Mouse (Mus musculus): ENCODE measurements around the gene Fpgs. TPM values are rescaled to one million over a fixed set of nuclear protein-coding genes. Genes with fewer than 3 reads are reported as not detected.

Fpgs gene
- polyA plus RNA-seq, 1 experiment from 2014 or later, result 34.8 TPM

DNA sequence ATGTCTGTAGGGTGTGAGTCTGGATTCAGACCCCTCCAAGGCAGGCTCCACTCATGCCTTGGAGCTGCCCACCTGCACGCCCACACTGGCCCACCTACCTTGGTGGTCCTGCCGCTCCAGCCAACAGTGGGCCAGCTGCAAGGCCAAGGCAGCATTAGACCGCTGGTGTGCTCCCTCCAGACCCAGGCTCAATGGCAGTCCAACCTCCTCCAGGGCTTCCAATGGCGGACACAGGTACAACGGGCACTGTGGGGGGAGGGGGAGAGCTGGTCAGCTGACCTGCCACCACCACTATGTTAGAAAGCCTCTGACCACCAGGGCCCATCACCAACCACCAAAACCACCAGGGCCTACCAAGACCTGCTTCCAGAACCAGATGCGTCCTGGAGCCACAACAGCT is 17.3 kb downstream of the Fpgs start:
- no peaks in the 10 kb centered on the region for H3K9me3 ChIP-seq
- WGBS, result 96% methylated on average over 6 of the region's 6 CpGs
- H3K4me3 ChIP-seq, result no peak overlapping the region
- H3K27me3 ChIP-seq (ENCODE audit: insufficient read depth, poor library complexity, severe bottlenecking), result no peaks in the 10 kb centered on the region
- DNase-seq (ENCODE audit: low spot score), result no peak
- peaks cover 30% of the 10 kb centered on the region for H3K4me1 ChIP-seq
- H3K27ac ChIP-seq, result 0 out of 2 replicates have a peak overlapping the region, but pooled peaks have one; percentile 13
- peaks cover 74% of the 10 kb centered on the region for H3K36me3 ChIP-seq

DNA sequence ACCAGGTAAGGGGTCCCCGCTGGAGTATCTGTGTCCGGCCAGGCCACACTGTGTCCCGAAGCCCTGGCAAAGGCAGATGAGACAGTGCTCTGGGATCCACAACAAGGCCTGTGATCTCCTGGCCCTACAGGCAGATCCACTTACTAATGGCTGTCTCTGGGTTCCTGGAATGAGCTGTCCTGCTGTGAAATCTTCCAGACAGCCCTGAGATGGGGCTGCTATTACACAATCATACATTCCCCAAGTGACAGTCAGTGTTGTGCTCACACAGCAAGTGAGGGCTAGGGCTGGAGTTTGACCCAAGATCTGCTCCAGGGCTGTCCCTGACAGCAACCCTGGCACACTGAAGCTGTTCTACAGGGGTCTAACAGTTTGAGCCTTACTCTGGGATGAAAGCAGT is 18.1 kb downstream of the Fpgs start:
- Histone ChIP-seq H3K4me3 (no peak overlapping the region), H3K9me3 (no peaks in the 10 kb centered on the region), H3K27me3 (ENCODE audit: insufficient read depth, poor library complexity, severe bottlenecking) (no peaks in the 10 kb centered on the region), H3K36me3 (peaks cover 74% of the 10 kb centered on the region), H3K27ac (no peak overlapping the region), H3K4me1 (peaks cover 30% of the 10 kb centered on the region)
- no peak for DNase-seq (ENCODE audit: low spot score)
- 83% methylated on average over 3 of the region's 3 CpGs for WGBS

DNA sequence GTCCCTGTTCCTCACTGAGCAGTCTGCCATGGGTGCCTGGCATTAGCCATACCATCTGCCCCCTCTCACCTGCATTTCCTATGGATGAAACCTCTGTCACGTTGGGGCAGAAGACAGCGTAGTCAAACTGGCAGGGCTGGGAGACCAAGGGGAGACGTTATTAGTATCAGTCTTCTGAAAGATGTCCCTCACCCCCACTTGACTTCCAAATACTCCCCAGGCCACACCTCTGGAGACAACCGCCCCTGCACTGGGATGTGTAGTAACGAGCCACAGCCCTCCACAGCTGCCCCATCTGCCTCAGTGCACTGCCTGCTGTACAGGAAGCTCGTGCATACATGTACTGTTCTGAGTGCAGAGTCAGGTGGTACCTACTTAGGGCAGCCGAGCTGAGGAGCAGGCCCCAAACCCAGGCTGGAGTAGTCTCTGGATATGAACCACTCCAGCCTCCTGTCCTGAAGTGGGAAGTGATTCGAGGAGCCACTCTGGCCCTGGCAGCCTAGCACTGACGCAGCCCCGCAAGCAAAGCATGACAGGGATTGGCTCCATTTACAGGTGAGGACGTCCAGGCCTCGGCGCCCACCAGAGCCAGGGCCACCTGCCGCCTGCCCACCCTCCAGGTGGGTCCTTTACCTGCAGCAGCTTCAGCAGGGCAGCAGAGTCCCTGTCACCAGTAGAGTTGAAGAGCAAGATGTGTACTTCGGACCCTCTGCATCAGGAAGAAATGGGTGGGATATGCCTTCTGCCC is 19.1 kb downstream of the Fpgs start:
- DNase-seq (ENCODE audit: low spot score), result no peak
- no peaks in the 10 kb centered on the region for H3K9me3 ChIP-seq
- H3K4me1 ChIP-seq, result peaks cover 31% of the 10 kb centered on the region
- no peak overlapping the region for H3K4me3 ChIP-seq
- 84% methylated on average over 15 of the region's 15 CpGs for WGBS
- H3K36me3 ChIP-seq, result peaks cover 79% of the 10 kb centered on the region
- no peak overlapping the region for H3K27ac ChIP-seq
- H3K27me3 ChIP-seq (ENCODE audit: insufficient read depth, poor library complexity, severe bottlenecking), result no peaks in the 10 kb centered on the region

DNA sequence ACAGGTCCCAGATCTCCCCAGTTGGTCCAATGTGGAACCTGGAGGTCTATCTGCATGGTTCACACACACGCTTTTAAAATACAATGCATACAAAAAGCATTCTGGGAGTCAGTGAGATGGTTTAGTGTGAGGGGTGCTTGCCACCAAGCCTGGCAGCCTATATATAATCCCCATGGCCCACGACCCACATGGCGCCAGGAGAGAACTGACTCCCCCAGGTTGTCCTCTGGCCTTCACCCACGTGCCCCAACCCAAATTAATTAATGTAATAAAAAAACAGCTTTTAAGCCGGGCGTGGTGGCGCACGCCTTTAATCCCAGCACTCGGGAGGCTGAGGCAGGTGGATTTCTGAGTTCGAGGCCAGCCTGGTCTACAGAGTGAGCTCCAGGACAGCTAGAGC is 20.2 kb downstream of the Fpgs start:
- no peak overlapping the region for H3K4me3 ChIP-seq
- no peak for DNase-seq (ENCODE audit: low spot score)
- no peak overlapping the region for H3K27ac ChIP-seq
- H3K36me3 ChIP-seq, result peaks cover 79% of the 10 kb centered on the region
- H3K4me1 ChIP-seq, result peaks cover 32% of the 10 kb centered on the region
- no peaks in the 10 kb centered on the region for H3K9me3 ChIP-seq
- 92% methylated on average over 10 of the region's 10 CpGs for WGBS
- H3K27me3 ChIP-seq (ENCODE audit: insufficient read depth, poor library complexity, severe bottlenecking), result no peaks in the 10 kb centered on the region

DNA sequence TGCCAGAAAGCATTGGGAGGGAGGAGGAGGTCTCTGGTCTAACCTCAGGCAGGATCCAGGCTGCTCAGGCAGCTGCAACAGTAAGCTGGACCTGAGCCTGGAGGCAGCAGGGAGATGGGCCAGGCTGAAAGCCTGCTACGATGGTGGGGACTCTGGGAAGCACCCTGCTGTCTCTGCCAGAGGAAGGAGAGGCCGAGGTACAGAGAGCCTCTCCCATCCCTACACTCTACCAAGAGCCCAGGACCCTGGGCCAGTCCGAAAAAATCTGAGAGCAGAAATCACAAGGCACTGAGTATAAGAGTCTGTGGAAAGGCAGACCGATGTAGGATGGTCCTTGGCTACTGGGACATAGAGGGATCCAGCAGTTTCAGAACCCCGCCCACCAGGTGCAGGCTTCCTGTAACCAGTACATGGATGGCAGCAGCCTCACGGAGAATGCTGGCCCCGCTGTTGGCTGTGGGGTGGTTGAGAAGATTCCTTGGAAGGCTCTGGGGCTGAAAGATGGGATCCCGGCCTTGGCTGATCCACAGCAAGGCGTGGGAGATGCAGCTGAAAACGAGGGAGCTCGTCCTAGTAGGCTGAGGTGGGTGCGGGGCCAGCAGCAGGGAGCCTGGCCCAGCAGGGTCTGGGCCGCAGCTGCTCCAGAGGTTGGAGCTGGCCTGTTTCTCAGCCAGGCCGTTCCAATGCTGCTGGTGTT is 21.1 kb downstream of the Fpgs start:
- H3K9me3 ChIP-seq, result no peaks in the 10 kb centered on the region
- H3K27ac ChIP-seq, result peak overlapping the region; percentile 5; the same call in 1 of the 2 replicates
- peaks cover 34% of the 10 kb centered on the region for H3K4me1 ChIP-seq
- no peak overlapping the region for H3K4me3 ChIP-seq
- peaks cover 78% of the 10 kb centered on the region for H3K36me3 ChIP-seq
- 82% methylated on average over 14 of the region's 14 CpGs for WGBS
- no peaks in the 10 kb centered on the region for H3K27me3 ChIP-seq (ENCODE audit: insufficient read depth, poor library complexity, severe bottlenecking)
- no peak for DNase-seq (ENCODE audit: low spot score)

DNA sequence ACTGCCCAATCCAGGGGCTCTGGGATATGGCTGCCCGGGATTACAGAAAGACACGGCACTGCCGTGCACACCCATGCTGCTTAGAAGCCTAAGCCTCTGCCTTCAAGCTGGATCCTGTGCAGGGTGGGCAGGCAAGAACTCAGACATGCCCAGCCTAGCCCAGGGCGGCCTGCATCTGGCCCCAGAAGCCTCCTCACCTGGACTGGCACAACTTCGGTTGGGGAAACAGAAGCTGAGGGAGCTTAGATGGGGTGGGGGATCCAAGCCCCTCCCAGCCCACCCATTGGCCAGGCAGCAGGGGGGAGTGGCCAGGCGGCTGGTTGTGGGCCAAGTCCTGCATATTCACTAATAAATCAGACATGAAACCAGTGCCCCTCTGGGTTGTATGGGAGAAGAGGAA is 22.2 kb downstream of the Fpgs start:
- H3K4me3 ChIP-seq, result no peak overlapping the region
- H3K27me3 ChIP-seq (ENCODE audit: insufficient read depth, poor library complexity, severe bottlenecking), result no peaks in the 10 kb centered on the region
- WGBS, result 70% methylated on average over 6 of the region's 6 CpGs
- peaks cover 75% of the 10 kb centered on the region for H3K36me3 ChIP-seq
- no peak for DNase-seq (ENCODE audit: low spot score)
- H3K9me3 ChIP-seq, result no peaks in the 10 kb centered on the region
- peak overlapping the region; percentile 80 for H3K27ac ChIP-seq
- peaks cover 33% of the 10 kb centered on the region for H3K4me1 ChIP-seq

DNA sequence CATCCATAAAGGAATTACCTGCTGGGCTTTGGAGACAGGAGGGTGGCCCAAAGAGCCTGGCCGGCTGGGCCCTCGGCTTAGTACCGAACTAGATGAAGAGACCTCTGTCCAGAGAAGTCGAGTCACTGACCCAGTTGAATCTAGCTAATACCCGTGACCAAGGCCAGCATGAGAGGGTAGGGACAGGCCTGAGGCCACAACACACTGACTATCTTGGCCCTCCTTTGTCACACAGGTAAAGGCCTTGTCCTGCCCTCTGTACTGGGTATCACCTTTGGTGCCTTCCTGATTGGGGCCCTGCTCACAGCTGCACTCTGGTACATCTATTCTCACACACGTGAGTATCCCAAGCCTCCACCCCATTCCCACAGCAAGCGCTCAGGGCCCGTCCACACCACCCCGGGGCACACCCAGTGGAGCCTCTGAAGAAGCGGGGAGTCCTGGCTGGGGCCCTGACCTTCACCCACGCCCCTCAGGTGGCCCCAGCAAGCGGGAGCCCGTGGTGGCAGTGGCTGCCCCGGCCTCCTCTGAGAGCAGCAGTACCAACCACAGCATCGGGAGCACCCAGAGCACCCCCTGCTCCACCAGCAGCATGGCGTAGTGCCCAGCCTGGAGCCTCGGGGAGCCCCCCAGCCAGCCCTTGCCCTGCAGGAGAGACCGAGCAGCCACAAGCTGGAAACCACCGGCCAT is 22.8 kb downstream of the Fpgs start:
- Histone ChIP-seq H3K36me3 (peaks cover 70% of the 10 kb centered on the region), H3K27me3 (ENCODE audit: insufficient read depth, poor library complexity, severe bottlenecking) (no peaks in the 10 kb centered on the region), H3K4me3 (no peak overlapping the region), H3K4me1 (peaks cover 31% of the 10 kb centered on the region), H3K9me3 (no peaks in the 10 kb centered on the region), H3K27ac (peak overlapping the region; percentile 80)
- 91% methylated on average over 19 of the region's 19 CpGs for WGBS
- no peak for DNase-seq (ENCODE audit: low spot score)

DNA sequence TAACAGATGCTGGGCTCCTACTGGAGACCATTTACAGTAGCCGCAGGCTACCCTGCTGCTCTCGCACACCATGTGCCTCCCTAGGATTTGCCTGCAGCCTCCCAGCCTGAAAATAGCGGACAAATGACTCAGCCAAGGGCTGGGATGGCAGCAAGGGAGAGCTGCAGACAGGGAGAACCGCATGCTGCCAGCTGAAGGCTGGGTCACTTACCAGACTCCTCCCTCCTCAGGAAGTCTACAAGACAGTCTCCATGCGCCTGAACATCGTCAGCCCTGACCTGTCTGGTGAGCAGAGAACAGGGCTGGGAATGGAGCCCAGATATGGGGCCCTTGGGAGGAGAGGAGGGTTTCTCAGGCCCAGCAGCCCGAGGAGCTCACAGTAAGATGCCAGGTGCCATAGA is 23.9 kb downstream of the Fpgs start:
- Histone ChIP-seq H3K9me3 (no peaks in the 10 kb centered on the region), H3K27ac (peak overlapping the region; percentile 80), H3K4me1 (peaks cover 31% of the 10 kb centered on the region), H3K27me3 (ENCODE audit: insufficient read depth, poor library complexity, severe bottlenecking) (no peaks in the 10 kb centered on the region), H3K4me3 (peak overlapping the region; percentile 4; the same call in 1 of the 2 replicates), H3K36me3 (peaks cover 68% of the 10 kb centered on the region)
- WGBS, result 29% methylated on average over 7 of the region's 7 CpGs
- no peak for DNase-seq (ENCODE audit: low spot score)

DNA sequence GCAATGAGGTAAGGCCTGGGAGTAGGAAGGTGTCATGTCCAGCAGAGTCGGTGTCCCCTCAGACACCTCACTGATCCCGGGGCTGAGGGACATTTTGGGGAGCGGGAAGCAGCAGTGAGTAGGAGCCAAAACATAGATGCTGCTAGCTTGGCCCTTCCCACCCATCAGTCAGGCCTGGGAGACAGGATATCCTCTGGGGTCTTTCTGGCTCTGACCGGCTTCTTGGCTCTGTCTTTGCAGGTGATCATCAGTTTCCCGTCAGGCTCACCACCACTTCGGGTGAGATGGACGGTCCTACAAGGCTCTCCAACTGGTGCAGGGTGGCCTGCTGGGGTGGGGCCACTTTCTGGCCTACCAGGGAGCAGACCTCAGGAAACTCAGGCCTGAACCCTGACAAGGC is 26.3 kb downstream of the Fpgs start:
- H3K4me1 ChIP-seq, result peaks cover 40% of the 10 kb centered on the region
- peaks cover 67% of the 10 kb centered on the region for H3K36me3 ChIP-seq
- WGBS, result 86% methylated on average over 7 of the region's 7 CpGs
- H3K9me3 ChIP-seq, result no peaks in the 10 kb centered on the region
- H3K27me3 ChIP-seq (ENCODE audit: insufficient read depth, poor library complexity, severe bottlenecking), result no peaks in the 10 kb centered on the region
- no peak overlapping the region for H3K27ac ChIP-seq
- no peak overlapping the region for H3K4me3 ChIP-seq
- no peak for DNase-seq (ENCODE audit: low spot score)

DNA sequence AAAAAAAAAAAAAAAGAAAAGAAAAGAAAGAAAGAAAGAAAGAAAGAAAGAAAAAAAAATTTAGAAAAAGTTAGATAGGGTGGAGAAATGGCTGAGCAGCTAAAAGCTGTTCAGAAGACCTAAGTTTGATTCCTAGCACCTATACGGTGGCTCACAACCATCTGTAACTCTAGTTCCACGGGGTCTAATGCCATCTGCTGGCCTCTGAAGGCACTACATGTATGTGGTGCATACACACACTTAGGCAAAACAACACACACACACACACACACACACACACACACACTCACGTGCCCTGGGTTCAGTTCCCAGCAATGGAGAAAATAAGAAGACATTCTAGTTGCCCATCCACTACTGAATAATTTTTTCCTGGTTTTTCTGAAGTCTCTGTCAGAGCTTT is 27.1 kb downstream of the Fpgs start:
- Histone ChIP-seq H3K4me1 (peaks cover 46% of the 10 kb centered on the region), H3K27me3 (ENCODE audit: insufficient read depth, poor library complexity, severe bottlenecking) (no peaks in the 10 kb centered on the region), H3K4me3 (no peak overlapping the region), H3K27ac (no peak overlapping the region), H3K9me3 (no peaks in the 10 kb centered on the region), H3K36me3 (peaks cover 65% of the 10 kb centered on the region)
- no peak for DNase-seq (ENCODE audit: low spot score)
- WGBS, result 84% methylated on average over 3 of the region's 3 CpGs

DNA sequence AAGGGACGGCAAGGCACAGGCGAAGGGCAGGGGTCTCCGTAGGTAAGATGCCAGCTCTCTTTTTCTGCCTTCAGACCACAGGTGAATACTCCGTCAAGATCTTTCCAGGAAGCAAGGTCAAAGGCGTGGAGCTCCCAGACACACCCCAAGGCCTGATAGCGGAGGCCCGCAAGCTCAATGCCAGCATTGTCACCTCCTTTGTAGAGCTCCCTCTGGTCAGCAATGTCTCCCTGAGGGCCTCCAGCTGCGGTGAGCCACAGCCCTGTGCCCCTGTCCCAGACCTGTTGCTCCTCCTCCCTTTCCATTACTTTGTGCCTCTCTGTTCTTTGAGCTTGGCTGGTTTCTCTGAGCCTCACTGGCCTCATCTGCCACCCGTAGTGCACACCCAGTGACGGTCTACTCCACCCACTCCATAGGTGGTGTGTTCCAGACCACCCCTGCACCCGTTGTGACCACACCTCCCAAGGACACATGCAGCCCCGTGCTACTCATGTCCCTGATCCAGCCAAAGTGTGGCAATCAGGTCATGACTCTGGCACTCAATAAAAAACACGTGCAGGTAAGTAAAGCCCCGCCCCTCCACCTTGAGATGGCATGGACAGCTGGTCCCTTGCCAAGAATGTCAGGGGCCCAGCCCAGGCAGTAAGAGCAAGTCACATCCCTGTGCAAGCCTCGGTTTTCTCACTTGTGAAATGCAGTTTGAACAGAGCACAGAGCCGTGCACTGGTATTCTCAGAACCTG is 30.6 kb downstream of the Fpgs start:
- Histone ChIP-seq H3K4me1 (peaks cover 29% of the 10 kb centered on the region), H3K27me3 (ENCODE audit: insufficient read depth, poor library complexity, severe bottlenecking) (no peaks in the 10 kb centered on the region), H3K4me3 (no peak overlapping the region), H3K27ac (0 out of 2 replicates have a peak overlapping the region, but pooled peaks have one; percentile 10), H3K36me3 (peaks cover 66% of the 10 kb centered on the region), H3K9me3 (no peaks in the 10 kb centered on the region)
- 82% methylated on average over 16 of the region's 16 CpGs for WGBS
- no peak for DNase-seq (ENCODE audit: low spot score)

DNA sequence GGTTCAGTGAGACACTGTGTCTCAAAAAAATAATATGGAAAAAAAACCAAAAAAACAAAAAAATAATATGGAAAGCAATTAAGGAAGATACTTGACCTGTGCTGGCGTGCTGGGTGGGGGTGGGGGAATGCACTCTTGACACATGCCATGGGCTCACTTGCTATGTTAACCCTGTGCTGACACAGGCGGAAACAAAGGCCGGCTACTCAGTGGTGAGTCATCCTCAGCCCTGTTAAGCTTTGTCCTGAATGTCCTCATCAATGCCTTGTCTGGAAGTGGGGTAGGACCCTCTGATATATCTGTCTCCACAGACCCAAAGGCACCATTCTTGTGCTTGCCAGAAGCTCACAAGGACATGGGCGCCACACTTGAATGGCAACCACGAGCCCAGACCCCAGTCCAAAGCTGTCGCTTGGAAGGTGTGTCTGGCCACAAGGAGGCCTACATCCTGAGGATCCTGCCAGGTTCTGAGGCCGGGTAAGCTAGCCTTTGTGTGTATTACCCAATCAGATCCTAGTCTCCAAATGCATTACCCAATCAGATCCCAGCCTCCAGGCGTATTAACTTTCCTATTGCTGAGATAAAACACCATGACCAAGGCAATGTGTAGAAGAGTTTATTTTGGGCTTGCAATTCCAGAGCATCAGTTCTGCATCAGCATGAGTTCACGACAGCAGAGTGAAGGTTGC is 31.9 kb downstream of the Fpgs start:
- Histone ChIP-seq H3K9me3 (no peaks in the 10 kb centered on the region), H3K4me3 (no peak overlapping the region), H3K27me3 (ENCODE audit: insufficient read depth, poor library complexity, severe bottlenecking) (no peaks in the 10 kb centered on the region), H3K36me3 (peaks cover 55% of the 10 kb centered on the region), H3K4me1 (peaks cover 36% of the 10 kb centered on the region), H3K27ac (0 out of 2 replicates have a peak overlapping the region, but pooled peaks have one; percentile 8)
- 63% methylated on average over 9 of the region's 9 CpGs for WGBS
- DNase-seq (ENCODE audit: low spot score), result no peak

Data from heart, embryonic 10.5 days (tissue).